Mouse (Mus musculus) myocyte (in vitro differentiated cells): ENCODE results near the gene Cdk17.

Experiments used
- MAX ChIP-seq: IDR thresholded peaks from one replicate; pipeline ENCODE4 v1.6.1; 2011; ENCODE audit warnings: low read depth, mild to moderate bottlenecking, control low read depth
- POLR2A ChIP-seq: IDR thresholded peaks from one replicate; pipeline ENCODE4 v1.6.1; 2011; ENCODE audit warnings: low read depth, mild to moderate bottlenecking, control low read depth, moderate library complexity; ENCODE audit not compliant: insufficient read length

GRCm38 (mm10) chr10:93159651-93160496, 801 bp upstream of the Cdk17 start:
- TF ChIP-seq POLR2A, result peak; percentile 89
- TF ChIP-seq MAX, result no peak
